Mouse (Mus musculus): ENCODE measurements around the gene Bud23.

DNA sequence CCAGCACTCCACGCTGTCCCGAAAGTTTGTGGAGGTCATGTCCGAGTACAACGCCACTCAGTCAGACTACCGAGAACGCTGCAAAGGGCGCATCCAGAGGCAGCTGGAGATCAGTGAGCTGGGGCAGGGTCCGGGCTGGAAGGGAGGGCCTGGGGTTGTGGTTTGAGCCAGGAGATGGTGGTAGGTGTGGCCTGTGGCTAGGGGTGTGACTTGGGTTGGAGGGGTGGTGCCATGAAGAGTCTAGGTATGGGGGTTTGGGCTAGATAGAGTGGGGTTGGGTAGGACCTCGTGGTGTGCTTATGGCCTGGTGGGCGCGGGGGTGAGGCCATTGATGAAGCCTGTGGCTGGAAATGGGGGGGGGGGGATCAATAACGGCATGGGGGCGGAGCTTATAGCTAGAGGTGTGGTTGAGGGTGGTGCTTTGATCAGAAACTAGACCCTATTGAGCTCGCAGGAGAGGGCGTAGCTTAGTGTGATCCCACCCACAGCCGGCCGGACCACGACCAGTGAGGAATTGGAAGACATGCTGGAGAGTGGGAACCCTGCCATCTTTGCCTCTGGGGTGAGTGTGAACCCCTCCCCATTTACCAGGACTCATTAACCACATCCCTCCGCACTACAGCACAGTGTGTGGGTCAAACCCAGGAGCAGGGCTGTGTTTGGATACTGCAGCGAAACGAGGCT is 22.5 kb downstream of the Bud23 start:
- no peak for TF ChIP-seq HCFC1 (IDR thresholded peaks at IDR 0.05; ENCODE audit: borderline replicate concordance, insufficient read depth, low read length)
- TF ChIP-seq MAFK (IDR thresholded peaks at IDR 0.05; ENCODE audit: insufficient read depth, low read depth, low read length), result no peak

Data from ES-E14 (cell line).